Mouse (Mus musculus) forebrain, postnatal 0 days (tissue): Measurements from ENCODE around the gene 1700016C15Rik. TPM values are rescaled to one million over a fixed set of nuclear protein-coding genes. Genes with fewer than 3 reads are reported as not detected.

Experiments
- ATAC-seq: fragments of 200-750 bp; cut with Nextera tagmentation; 2 replicates; pipeline ENCODE4 v1.8.0; 2017; ENCODE audit warnings: mild to moderate bottlenecking, moderate library complexity
- DNase-seq: peaks from one replicate; pipeline ENCODE4 v3.0.0-alpha.2; 2015
- H3K27ac ChIP-seq: fragments of 300-500 bp; sonication (generic); 2 replicates; pipeline ENCODE4 v1.5.1; 2014; ENCODE audit warnings: low read depth, mild to moderate bottlenecking, antibody characterized with exemption, low read length, moderate library complexity, mixed read lengths
- H3K27me3 ChIP-seq: fragments of 300-500 bp; sonication (generic); 2 replicates; pipeline ENCODE4 v1.6.1; 2014; ENCODE audit warnings: mild to moderate bottlenecking, low read length, mixed read lengths; ENCODE audit not compliant: insufficient read depth
- H3K36me3 ChIP-seq: fragments of 300-500 bp; sonication (generic); 2 replicates; pipeline ENCODE4 v1.6.1; 2014; ENCODE audit warnings: mild to moderate bottlenecking, moderate library complexity; ENCODE audit not compliant: insufficient read depth
- H3K4me1 ChIP-seq: fragments of 300-500 bp; sonication (generic); 2 replicates; pipeline ENCODE4 v1.6.1; 2014; ENCODE audit warnings: antibody characterized with exemption; ENCODE audit not compliant: insufficient read depth
- H3K4me2 ChIP-seq: fragments of 300-500 bp; sonication (generic); 2 replicates; pipeline ENCODE4 v1.6.1; 2014; ENCODE audit warnings: low read depth, mild to moderate bottlenecking, moderate library complexity
- H3K4me3 ChIP-seq: fragments of 300-500 bp; sonication (generic); 2 replicates; pipeline ENCODE4 v1.5.1; 2014; ENCODE audit warnings: low read depth, low read length, mixed read lengths
- H3K9ac ChIP-seq: fragments of 300-500 bp; sonication (generic); 2 replicates; pipeline ENCODE4 v1.6.1; 2014; ENCODE audit warnings: mild to moderate bottlenecking
- H3K9me3 ChIP-seq: fragments of 300-500 bp; sonication (generic); 2 replicates; pipeline ENCODE4 v1.6.1; 2016; ENCODE audit warnings: low read length
- CTCF ChIP-seq: sonication (generic); IDR thresholded peaks from 2 replicates; pipeline ENCODE4 v1.5.1; 2016; ENCODE audit warnings: antibody characterized with exemption, control low read depth, low read depth
- WGBS: fragments of 180-500 bp; shearing (Covaris S2); extraction: QIAGEN DNeasy Blood & Tissue Kit; methylation state at CpG from one replicate; pipeline ENCODE4 v1.1.7; 2014; 5-methylcytosine and 5-hydroxymethylcytosine counted together
- polyA plus RNA-seq: library from polyadenylated mRNA; unstranded; fragments of >200 nt; fragmentation: Nextera tagmentation; extraction: Ambion mirVana; gene quantifications from 2 replicates; pipeline ENCODE4 v1.2.1, GENCODE M21; 2015
- total RNA-seq: library from RNA; depleted of rRNA; stranded (reverse); fragments of >200 nt; gene quantifications from 2 replicates; pipeline ENCODE4 v1.2.3, GENCODE M21; 2014; rRNA removed

1700016C15Rik gene
- total and polyA plus RNA-seq, 2 experiments from 2014 or later, result 0.21 TPM; not detected in 1

- no peak overlapping the region for H3K9ac ChIP-seq
- H3K27me3 ChIP-seq, result no peaks in the 10 kb centered on the region
- H3K4me3 ChIP-seq, result no peak overlapping the region
- TF ChIP-seq CTCF, result peak; percentile 24; the same call in 1 of the 2 replicates
- no peak overlapping the region for H3K27ac ChIP-seq
- 0 out of 2 replicates have a peak, but pooled peaks cover 6% of the 10 kb centered on the region for H3K4me1 ChIP-seq
- H3K4me2 ChIP-seq, result no peak overlapping the region
- 77% methylated on average over 8 of the region's 8 CpGs for WGBS
- no peaks in the 10 kb centered on the region for H3K9me3 ChIP-seq
- no peak for ATAC-seq
- no peak for DNase-seq
- H3K36me3 ChIP-seq, result no peaks in the 10 kb centered on the region
Measured at GRCm38 (mm10) chr1:177797151-177797755, 67.6 kb downstream of the 1700016C15Rik start.

Other genes starting within 250 kb of the 1700016C15Rik start
- gene Adss, start 66.7 kb downstream of the 1700016C15Rik start, total RNA-seq, result 97.1 and 106 TPM in 2 replicates
- 58.0 and 59.1 TPM in 2 replicates for gene Adss, start 66.7 kb downstream of the 1700016C15Rik start, polyA plus RNA-seq